Comparison of ENCODE assay signal across 14 mouse cellular contexts in the genomic region with DNA sequence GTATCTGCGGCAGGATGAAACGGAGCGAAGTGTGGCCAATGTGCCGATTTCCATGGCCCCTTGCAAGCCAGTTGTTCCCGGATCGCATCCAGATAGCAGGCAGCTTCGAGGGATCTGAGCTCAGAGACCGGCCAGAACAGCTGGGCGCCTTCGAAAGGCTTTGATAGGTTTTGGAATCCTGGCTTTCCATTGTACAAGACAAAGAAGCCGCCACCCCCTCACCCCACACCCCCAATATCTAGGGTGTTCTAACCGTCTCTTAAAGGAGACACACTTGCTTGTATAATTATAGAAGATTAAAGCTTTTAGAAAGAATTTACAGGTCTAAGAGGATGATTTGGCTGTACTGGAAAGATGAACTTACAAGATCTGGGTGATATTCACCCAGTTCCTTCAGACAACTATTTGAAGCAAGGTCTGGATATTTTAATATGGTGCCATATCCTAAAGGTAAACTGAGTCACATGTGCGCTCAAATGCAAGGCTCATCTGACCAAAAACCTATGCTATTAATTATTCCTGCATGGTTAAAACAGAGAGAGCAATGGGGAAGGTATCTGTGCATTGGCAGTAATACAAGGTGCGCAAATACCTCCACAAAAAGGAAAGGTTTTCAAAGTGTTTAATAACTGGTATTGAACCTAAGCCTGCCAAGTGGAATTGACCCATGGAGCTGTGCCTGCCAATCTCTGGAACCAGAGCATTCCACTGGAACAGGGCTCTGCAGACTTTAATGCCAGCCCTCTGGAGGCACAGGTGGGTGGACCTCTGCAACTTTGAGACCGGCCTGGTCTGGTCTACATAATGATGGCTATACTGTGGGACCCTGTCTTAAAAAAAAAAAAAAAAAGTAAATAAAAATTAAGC.
DNase-seq lines count a peak whose midpoint lies in the region; ATAC-seq lines count a peak whose summit lies in the region.
"Had no signal": no experiment of that assay in that cellular context is flagged by ENCODE, and none has a peak within 500 bp of the region (broad histone marks: within the 10 kb centered on the region; RNA-seq: fewer than 3 reads in every experiment).

No protein-coding gene starts in this region.

- ATAC-seq in kidney, embryonic 14.5 days (ENCODE audit: low FRiP score, low TSS enrichment) = no peak
- ATAC-seq in neural tube, embryonic 11.5 days (ENCODE audit: insufficient read depth, low FRiP score, low TSS enrichment) = no peak
- no peak for ATAC-seq in monocyte, adult 5-6 weeks (replicated peaks; ENCODE audit: insufficient number of reproducible peaks, low FRiP score, low TSS enrichment, poor library complexity, severe bottlenecking)

- WGBS in kidney, embryonic 14.5 days = 42% methylated on average over 15 of the region's 15 CpGs
- WGBS in limb, embryonic 10.5 days = 61% methylated on average over 15 of the region's 15 CpGs
- 42% methylated on average over 15 of the region's 15 CpGs for WGBS in neural tube, embryonic 11.5 days

- no peak overlapping the region for H3K4me2 ChIP-seq in kidney, embryonic 14.5 days (replicated peaks; ENCODE audit: low read depth, low read length)
- no peak overlapping the region for H3K4me2 ChIP-seq in neural tube, embryonic 11.5 days (ENCODE audit: low read depth)
- H3K4me2 ChIP-seq: heart, embryonic 12.5 days had no signal

- no peaks in the 10 kb centered on the region for H3K36me3 ChIP-seq in kidney, embryonic 14.5 days (ENCODE audit: control insufficient read depth, insufficient read depth, low read length)
- no peaks in the 10 kb centered on the region for H3K36me3 ChIP-seq in limb, embryonic 10.5 days
- no peaks in the 10 kb centered on the region for H3K36me3 ChIP-seq in neural tube, embryonic 11.5 days (ENCODE audit: control insufficient read depth, insufficient read depth, low read length)
- H3K36me3 ChIP-seq: forebrain, embryonic 10.5 days; heart, embryonic 12.5 days had no signal

- no peak overlapping the region for H3K4me3 ChIP-seq in kidney, embryonic 14.5 days (ENCODE audit: low read length)
- no peak overlapping the region for H3K4me3 ChIP-seq in limb, embryonic 10.5 days
- H3K4me3 ChIP-seq in neural tube, embryonic 11.5 days (ENCODE audit: low read depth, low read length) = no peak overlapping the region
- H3K4me3 ChIP-seq: forebrain, embryonic 10.5 days; heart, embryonic 12.5 days; megakaryocyte, embryonic 14.5 days had no signal

- H3K9ac ChIP-seq in kidney, embryonic 14.5 days (ENCODE audit: low read depth, low read length) = no peak overlapping the region
- no peak overlapping the region for H3K9ac ChIP-seq in neural tube, embryonic 11.5 days (ENCODE audit: low read length)
- H3K9ac ChIP-seq: heart, embryonic 12.5 days had no signal

- no peak overlapping the region for H3K27ac ChIP-seq in kidney, embryonic 14.5 days (ENCODE audit: low read depth, low read length)
- peak overlapping the region; percentile 46; the same call in 1 of the 2 replicates for H3K27ac ChIP-seq in limb, embryonic 10.5 days
- no peak overlapping the region for H3K27ac ChIP-seq in neural tube, embryonic 11.5 days (ENCODE audit: low read depth, low read length)
- H3K27ac ChIP-seq: forebrain, embryonic 10.5 days had no signal

- H3K9me3 ChIP-seq in kidney, embryonic 14.5 days (ENCODE audit: control insufficient read depth, low read length) = no peaks in the 10 kb centered on the region
- no peaks in the 10 kb centered on the region for H3K9me3 ChIP-seq in limb, embryonic 10.5 days (replicated peaks)
- H3K9me3 ChIP-seq in neural tube, embryonic 11.5 days (ENCODE audit: control insufficient read depth, low read length) = no peaks in the 10 kb centered on the region
- H3K9me3 ChIP-seq: forebrain, embryonic 10.5 days; heart, embryonic 12.5 days had no signal

- H3K27me3 ChIP-seq in kidney, embryonic 14.5 days (ENCODE audit: control insufficient read depth, insufficient read depth, low read length) = no peaks in the 10 kb centered on the region
- no peaks in the 10 kb centered on the region for H3K27me3 ChIP-seq in limb, embryonic 10.5 days (ENCODE audit: low read depth, poor library complexity, severe bottlenecking)
- no peaks in the 10 kb centered on the region for H3K27me3 ChIP-seq in neural tube, embryonic 11.5 days (ENCODE audit: control insufficient read depth, insufficient read depth, low read length)

- H3K4me1 ChIP-seq in kidney, embryonic 14.5 days (ENCODE audit: control insufficient read depth, insufficient read depth, low read length) = no peaks in the 10 kb centered on the region
- H3K4me1 ChIP-seq in limb, embryonic 10.5 days = peaks cover 32% of the 10 kb centered on the region
- no peaks in the 10 kb centered on the region for H3K4me1 ChIP-seq in neural tube, embryonic 11.5 days (ENCODE audit: control insufficient read depth, insufficient read depth, low read length)
- H3K4me1 ChIP-seq: heart, embryonic 12.5 days; megakaryocyte, embryonic 14.5 days had no signal

- peak; percentile 41 for DNase-seq in embryo, embryonic 10 days (ENCODE audit: low spot score)
- DNase-seq in embryo, embryonic 9.5 days (ENCODE audit: extremely low spot score) = no peak
- peak; percentile 18 for DNase-seq in kidney, postnatal 14 days
- DNase-seq in limb, embryonic 10.5 days (ENCODE audit: low spot score) = peak; percentile 55
- DNase-seq in neural tube, embryonic 11.5 days (ENCODE audit: low spot score) = peak; percentile 35
- DNase-seq in cerebellum, adult 9-11 months = no peak
- DNase-seq: cerebellum, adult 11 months; kidney, adult 11 months; liver had no signal

Comparison
In these comparisons a context has a peak if more than half of its experiments do, and no peak if none do; other contexts are left out.
1. DNase-seq: peak in embryo, embryonic 10 days (single experiment), kidney, postnatal 14 days (single experiment), limb, embryonic 10.5 days (single experiment) and neural tube, embryonic 11.5 days (single experiment); none in embryo, embryonic 9.5 days (single experiment) and cerebellum, adult 9-11 months (single experiment).